Mouse (Mus musculus) forelimb bud, embryonic 11.5 days (tissue): ENCODE measurements around the gene Nrap.
A peak's percentile ranks its signal among the peaks of the same experiment; 100 is the strongest.
"Not testable (repeated sequence)": the region's sequence is repeated elsewhere in the genome, so short reads cannot be mapped to it uniquely, and the experiment has no call there.

Experiments
- DNase-seq: peaks from one replicate; pipeline ENCODE4 v3.0.0-alpha.2; 2012; ENCODE audit warnings: low read depth, low spot score

Nrap gene

GRCm38 (mm10) chr19:56389879-56390278 lies at the start of gene Nrap:
Nrap (minus strand) TSS chr19:56390037.
- no peak for DNase-seq

- DNase-seq = no peak
Measured at GRCm38 (mm10) chr19:56439072-56439434, 49.2 kb upstream of the Nrap start.

- DNase-seq = no peak
Measured at GRCm38 (mm10) chr19:56438357-56439071, 48.7 kb upstream of the Nrap start.

GRCm38 (mm10) chr19:56436380-56436779 lies 46.5 kb upstream of the Nrap start:
- DNase-seq = no peak

- DNase-seq = no peak
Measured at GRCm38 (mm10) chr19:56433581-56433980, 43.7 kb upstream of the Nrap start.

GRCm38 (mm10) chr19:56432706-56433105 lies 42.9 kb upstream of the Nrap start:
- DNase-seq = no peak

- peak; percentile 38 for DNase-seq
Measured at GRCm38 (mm10) chr19:56430369-56430768, 40.5 kb upstream of the Nrap start.

- no peak for DNase-seq
Measured at GRCm38 (mm10) chr19:56425492-56425891, 35.7 kb upstream of the Nrap start.

GRCm38 (mm10) chr19:56424606-56425395 lies 35.0 kb upstream of the Nrap start:
- no peak for DNase-seq

GRCm38 (mm10) chr19:56423370-56423769 lies 33.5 kb upstream of the Nrap start:
- no peak for DNase-seq

- DNase-seq = peak; percentile 84
Measured at GRCm38 (mm10) chr19:56422476-56423338, 32.9 kb upstream of the Nrap start.

- no peak for DNase-seq
Measured at GRCm38 (mm10) chr19:56420345-56420744, 30.5 kb upstream of the Nrap start.

GRCm38 (mm10) chr19:56419452-56419851 lies 29.6 kb upstream of the Nrap start:
- DNase-seq = peak; percentile 77

- no peak for DNase-seq
Measured at GRCm38 (mm10) chr19:56418404-56418803, 28.6 kb upstream of the Nrap start.

GRCm38 (mm10) chr19:56409884-56410283 lies 20.0 kb upstream of the Nrap start:
- DNase-seq = not testable (repeated sequence)

- no peak for DNase-seq
Measured at GRCm38 (mm10) chr19:56406581-56406980, 16.7 kb upstream of the Nrap start.

GRCm38 (mm10) chr19:56405824-56406223 lies 16.0 kb upstream of the Nrap start:
- DNase-seq = no peak

GRCm38 (mm10) chr19:56401864-56402263 lies 12.0 kb upstream of the Nrap start:
- DNase-seq = peak; percentile 80

GRCm38 (mm10) chr19:56400200-56400599 lies 10.4 kb upstream of the Nrap start:
- no peak for DNase-seq

- no peak for DNase-seq
Measured at GRCm38 (mm10) chr19:56398528-56398795, 8.6 kb upstream of the Nrap start.

- no peak for DNase-seq
Measured at GRCm38 (mm10) chr19:56397663-56398527, 8.1 kb upstream of the Nrap start.
